Comparison of ENCODE assay signal across 22 mouse cellular contexts in genomic region chr9:15263487-15263886, GRCm38 (mm10). TPM values are rescaled to one million over a fixed set of nuclear protein-coding genes. Genes with fewer than 3 reads are reported as not detected.
DNase-seq lines count a peak whose midpoint lies in the region; ATAC-seq lines count a peak whose summit lies in the region.
"Had no signal": no experiment of that assay in that cellular context is flagged by ENCODE, and none has a peak within 500 bp of the region (broad histone marks: within the 10 kb centered on the region; RNA-seq: fewer than 3 reads in every experiment).

No protein-coding gene starts in this region.

- H3K36me3 ChIP-seq in hindbrain, embryonic 13.5 days, result peaks cover 90% of the 10 kb centered on the region
- peaks cover 85% of the 10 kb centered on the region for H3K36me3 ChIP-seq in embryonic facial prominence, embryonic 10.5 days (replicated peaks)

- no peak overlapping the region for H3K27ac ChIP-seq in hindbrain, embryonic 13.5 days
- no peak overlapping the region for H3K27ac ChIP-seq in embryonic facial prominence, embryonic 10.5 days (replicated peaks)
- H3K27ac ChIP-seq: embryonic facial prominence, embryonic 15.5 days; forebrain, embryonic 15.5 days; heart, adult 2 months; heart, embryonic 15.5 days; hindbrain, embryonic 14.5 days; intestine, embryonic 15.5 days; kidney, embryonic 15.5 days had no signal

- H3K27me3 ChIP-seq in hindbrain, embryonic 13.5 days, result no peaks in the 10 kb centered on the region
- H3K27me3 ChIP-seq in embryonic facial prominence, embryonic 10.5 days (replicated peaks; ENCODE audit: low read depth, poor library complexity, severe bottlenecking), result no peaks in the 10 kb centered on the region
- H3K27me3 ChIP-seq: CH12.LX; embryonic facial prominence, embryonic 15.5 days; forebrain, embryonic 15.5 days; heart, embryonic 15.5 days; intestine, embryonic 15.5 days; kidney, embryonic 15.5 days had no signal

- H3K4me3 ChIP-seq in hindbrain, embryonic 13.5 days, result no peak overlapping the region
- H3K4me3 ChIP-seq in embryonic facial prominence, embryonic 10.5 days, result no peak overlapping the region
- H3K4me3 ChIP-seq: embryonic facial prominence, embryonic 15.5 days; erythroblast, embryonic 14.5 days; forebrain, embryonic 15.5 days; heart, adult 2 months; heart, embryonic 15.5 days; intestine, embryonic 15.5 days; kidney, embryonic 15.5 days had no signal

- no peak overlapping the region for H3K4me2 ChIP-seq in hindbrain, embryonic 13.5 days
- H3K4me2 ChIP-seq: embryonic facial prominence, embryonic 15.5 days; forebrain, embryonic 15.5 days; heart, embryonic 11.5 days; heart, embryonic 15.5 days; hindbrain, embryonic 14.5 days; intestine, embryonic 15.5 days; kidney, embryonic 15.5 days had no signal

- no peak overlapping the region for H3K9ac ChIP-seq in hindbrain, embryonic 13.5 days
- H3K9ac ChIP-seq: embryonic facial prominence, embryonic 15.5 days; forebrain, embryonic 15.5 days; heart, embryonic 15.5 days; hindbrain, embryonic 14.5 days; intestine, embryonic 15.5 days; kidney, embryonic 15.5 days had no signal

- 96% methylated on average over 10 of the region's 10 CpGs for WGBS in hindbrain, embryonic 13.5 days
- WGBS in embryonic facial prominence, embryonic 10.5 days, result 96% methylated on average over 10 of the region's 10 CpGs

- H3K4me1 ChIP-seq in hindbrain, embryonic 13.5 days (replicated peaks), result no peaks in the 10 kb centered on the region
- H3K4me1 ChIP-seq in embryonic facial prominence, embryonic 10.5 days, result no peaks in the 10 kb centered on the region
- H3K4me1 ChIP-seq: embryonic facial prominence, embryonic 15.5 days; forebrain, embryonic 15.5 days; heart, embryonic 15.5 days; intestine, embryonic 15.5 days; kidney, embryonic 15.5 days had no signal

- ATAC-seq in hindbrain, embryonic 13.5 days (ENCODE audit: low FRiP score), result no peak
- ATAC-seq: forebrain, embryonic 15.5 days; intestine, embryonic 15.5 days had no signal

- H3K9me3 ChIP-seq in hindbrain, embryonic 13.5 days, result no peaks in the 10 kb centered on the region
- no peaks in the 10 kb centered on the region for H3K9me3 ChIP-seq in embryonic facial prominence, embryonic 10.5 days
- H3K9me3 ChIP-seq: embryonic facial prominence, embryonic 15.5 days; forebrain, embryonic 15.5 days; heart, embryonic 15.5 days; intestine, embryonic 15.5 days; kidney, embryonic 15.5 days had no signal

- peak; percentile 68 for DNase-seq in brain, adult 2 months (ENCODE audit: low read depth, low spot score)
- peak; percentile 52 to 66 for DNase-seq in cerebellum, adult 18-20 months
- DNase-seq in cerebellum, adult 9-11 months, result peak; percentile 64
- DNase-seq in cerebellum, postnatal 36 days, result peak; percentile 43 to 61
- no peak for DNase-seq in embryonic facial prominence, embryonic 10.5 days (ENCODE audit: low spot score)
- DNase-seq in gastrocnemius, postnatal 25 days, result no peak
- DNase-seq: adrenal gland, adult 8-10 months; heart, adult 2 months; heart, postnatal 14 days; kidney, adult 18-20 months had no signal

RNA-seq across cellular contexts. Expression of gene Med17, which starts 16.2 kb away (rescaled TPM):
- 34.1 and 34.9 TPM in 2 replicates for polyA plus RNA-seq in hindbrain, embryonic 13.5 days (2015; fragmentation: Nextera tagmentation; extraction: Ambion mirVana)
- 37.2 and 42.1 TPM in 2 replicates for polyA plus RNA-seq in embryonic facial prominence, embryonic 10.5 days (2016; fragmentation: Nextera tagmentation; extraction: Ambion mirVana)
- total RNA-seq in gastrocnemius, postnatal 25 days (2021), result 1 to 10 TPM; 8.1 to 9.4 TPM

RNA-seq across cellular contexts. Expression of gene Vstm5, which starts 24.6 kb away (rescaled TPM):
- 15.8 and 17.0 TPM in 2 replicates for polyA plus RNA-seq in hindbrain, embryonic 13.5 days (2015; fragmentation: Nextera tagmentation; extraction: Ambion mirVana)
- polyA plus RNA-seq in embryonic facial prominence, embryonic 10.5 days (2016; fragmentation: Nextera tagmentation; extraction: Ambion mirVana), result 1.1 and 1.2 TPM in 2 replicates
- total RNA-seq in gastrocnemius, postnatal 25 days (2021), result not detected
- total RNA-seq: CH12.LX; gastrocnemius, adult 8-10 months; hematopoietic stem cell, adult 5-6 weeks had no signal
- polyA plus RNA-seq: erythroblast, embryonic 14.5 days had no signal

RNA-seq across cellular contexts. Expression of gene Taf1d, which starts 42.5 kb away (rescaled TPM):
- polyA plus RNA-seq in hindbrain, embryonic 13.5 days (2015; fragmentation: Nextera tagmentation; extraction: Ambion mirVana), result 49.4 and 56.8 TPM in 2 replicates
- polyA plus RNA-seq in embryonic facial prominence, embryonic 10.5 days (2016; fragmentation: Nextera tagmentation; extraction: Ambion mirVana), result 96.7 and 101 TPM in 2 replicates
- 10 to 100 TPM; 65.4 to 80.6 TPM for total RNA-seq in gastrocnemius, postnatal 25 days (2021)

RNA-seq across cellular contexts. Expression of gene 4931406C07Rik, which starts 42.8 kb away (rescaled TPM):
- 15.4 and 16.8 TPM in 2 replicates for polyA plus RNA-seq in hindbrain, embryonic 13.5 days (2015; fragmentation: Nextera tagmentation; extraction: Ambion mirVana)
- polyA plus RNA-seq in embryonic facial prominence, embryonic 10.5 days (2016; fragmentation: Nextera tagmentation; extraction: Ambion mirVana), result 5.4 and 6.8 TPM in 2 replicates
- 1 to 10 TPM; 2.5 to 7.3 TPM for total RNA-seq in gastrocnemius, postnatal 25 days (2021)

Comparison
In these comparisons a context has a peak if more than half of its experiments do, and no peak if none do; other contexts are left out.
1. DNase-seq: peak in brain, adult 2 months (single experiment), cerebellum, adult 18-20 months (2 of 2), cerebellum, adult 9-11 months (single experiment) and cerebellum, postnatal 36 days (2 of 2); none in embryonic facial prominence, embryonic 10.5 days (single experiment) and gastrocnemius, postnatal 25 days (single experiment).